ENCODE assay signal across 22 mouse cellular contexts in genomic region chr1:193844461-193844860, GRCm38 (mm10).
DNase-seq lines count a peak whose midpoint lies in the region; ATAC-seq and TF ChIP-seq lines count a peak whose summit lies in the region.
"Had no signal": no experiment of that assay in that cellular context is flagged by ENCODE, and none has a peak within 500 bp of the region (broad histone marks: within the 10 kb centered on the region; RNA-seq: fewer than 3 reads in every experiment).

No protein-coding gene starts in this region.

- no peaks in the 10 kb centered on the region for H3K4me1 ChIP-seq in liver, adult 2 months (ENCODE audit: control insufficient read depth, insufficient read depth, low read length)
- H3K4me1 ChIP-seq in liver, embryonic 12.5 days: no peaks in the 10 kb centered on the region
- H3K4me1 ChIP-seq: embryonic facial prominence, embryonic 12.5 days; heart, embryonic 12.5 days had no signal

- no peaks in the 10 kb centered on the region for H3K27me3 ChIP-seq in liver, adult 2 months (ENCODE audit: control insufficient read depth, insufficient read depth, low read length)
- H3K27me3 ChIP-seq in liver, embryonic 12.5 days (replicated peaks): no peaks in the 10 kb centered on the region
- H3K27me3 ChIP-seq: embryonic facial prominence, embryonic 12.5 days; forebrain, embryonic 12.5 days; heart, embryonic 12.5 days; hindbrain, embryonic 13.5 days; limb, embryonic 15.5 days; midbrain, embryonic 12.5 days had no signal

- H3K27ac ChIP-seq in liver, adult 2 months (replicated peaks; ENCODE audit: insufficient read depth, low read depth, low read length): no peak overlapping the region
- no peak overlapping the region for H3K27ac ChIP-seq in liver, embryonic 12.5 days
- H3K27ac ChIP-seq: embryonic facial prominence, embryonic 12.5 days; forebrain, embryonic 12.5 days; hindbrain, embryonic 13.5 days; layer of hippocampus, adult 2 months; limb, embryonic 15.5 days; midbrain, embryonic 12.5 days had no signal

- peak; percentile 3 for DNase-seq in kidney, adult 9 months
- DNase-seq in kidney, postnatal 10 days: no peak
- peak; percentile 24 for DNase-seq in liver, adult 2 months (ENCODE audit: extremely low read depth, low read depth, low spot score)
- peak; percentile 17 for DNase-seq in forelimb bud, embryonic 11.5 days (ENCODE audit: low read depth, low spot score)
- DNase-seq in skeletal muscle tissue, adult 2 months (ENCODE audit: low read depth, low spot score): peak; percentile 17
- DNase-seq in adrenal gland, postnatal 10 days: no peak
- DNase-seq: adrenal gland, postnatal 36 days; cerebellum, adult 11-12 months; cerebellum, postnatal 10 days; heart, postnatal 10 days; lung, postnatal 10 days; spleen, adult 18-20 months had no signal

- no peaks in the 10 kb centered on the region for H3K36me3 ChIP-seq in liver, adult 2 months (ENCODE audit: control insufficient read depth, insufficient read depth, low read length)
- H3K36me3 ChIP-seq in liver, embryonic 12.5 days: no peaks in the 10 kb centered on the region
- H3K36me3 ChIP-seq: embryonic facial prominence, embryonic 12.5 days; forebrain, embryonic 12.5 days; heart, embryonic 12.5 days; hindbrain, embryonic 13.5 days; limb, embryonic 15.5 days; midbrain, embryonic 12.5 days had no signal

- no peaks in the 10 kb centered on the region for H3K9me3 ChIP-seq in liver, embryonic 12.5 days (replicated peaks)
- H3K9me3 ChIP-seq: embryonic facial prominence, embryonic 12.5 days; forebrain, embryonic 12.5 days; heart, embryonic 12.5 days; hindbrain, embryonic 13.5 days; limb, embryonic 15.5 days; midbrain, embryonic 12.5 days had no signal

- TF ChIP-seq CTCF in liver, adult 2 months (IDR thresholded peaks at IDR 0.05; ENCODE audit: low read depth, low read length): no peak

- no peak overlapping the region for H3K4me2 ChIP-seq in liver, embryonic 12.5 days
- H3K4me2 ChIP-seq: embryonic facial prominence, embryonic 12.5 days; forebrain, embryonic 12.5 days; heart, embryonic 12.5 days; hindbrain, embryonic 13.5 days; limb, embryonic 15.5 days; midbrain, embryonic 12.5 days had no signal

- TF ChIP-seq POLR2A in liver, adult 2 months (IDR thresholded peaks at IDR 0.05; ENCODE audit: extremely low read depth, insufficient read depth, low read length): no peak

- 70% methylated on average over 1 of the region's 1 CpGs for WGBS in liver, adult 2 months
- WGBS in liver, embryonic 12.5 days (ENCODE audit: insufficient replicate concordance): 15% methylated on average over 1 of the region's 1 CpGs

- H3K4me3 ChIP-seq in liver, adult 2 months (ENCODE audit: insufficient read depth, low read depth, low read length): no peak overlapping the region
- H3K4me3 ChIP-seq in liver, embryonic 12.5 days: no peak overlapping the region
- H3K4me3 ChIP-seq: embryonic facial prominence, embryonic 12.5 days; erythroblast, embryonic 14.5 days; forebrain, embryonic 12.5 days; heart, embryonic 12.5 days; hindbrain, embryonic 13.5 days; layer of hippocampus, adult 2 months; limb, embryonic 15.5 days; midbrain, embryonic 12.5 days had no signal

- no peak overlapping the region for H3K9ac ChIP-seq in liver, adult 2 months (ENCODE audit: low read depth, low read length)
- H3K9ac ChIP-seq in liver, embryonic 12.5 days: no peak overlapping the region
- H3K9ac ChIP-seq: embryonic facial prominence, embryonic 12.5 days; forebrain, embryonic 12.5 days; heart, embryonic 12.5 days; hindbrain, embryonic 13.5 days; limb, embryonic 15.5 days; midbrain, embryonic 12.5 days had no signal

- H3K79me2 ChIP-seq in liver, adult 2 months (ENCODE audit: control insufficient read depth, insufficient read depth, low read length): no peaks in the 10 kb centered on the region

- ATAC-seq in liver, embryonic 12.5 days: no peak
- ATAC-seq: inflammation-experienced regulatory T-cells, adult 6 months had no signal

Comparison
In these comparisons a context has a peak if more than half of its experiments do, and no peak if none do; other contexts are left out.
1. DNase-seq: peak in kidney, adult 9 months (single experiment), liver, adult 2 months (single experiment), forelimb bud, embryonic 11.5 days (single experiment) and skeletal muscle tissue, adult 2 months (single experiment); none in kidney, postnatal 10 days (single experiment) and adrenal gland, postnatal 10 days (single experiment).